Mouse (Mus musculus) limb, embryonic 12.5 days (tissue): ENCODE results near the gene Ddc. TPM values are rescaled to one million over a fixed set of nuclear protein-coding genes. Genes with fewer than 3 reads are reported as not detected.

Source experiments
- ATAC-seq: fragments of 200-750 bp; cut with Nextera tagmentation; 2 replicates; pipeline ENCODE4 v1.8.0; 2017; ENCODE audit warnings: low read depth, moderate TSS enrichment; ENCODE audit not compliant: insufficient number of reproducible peaks, insufficient read depth, low FRiP score, low TSS enrichment
- H3K27ac ChIP-seq: fragments of 300-500 bp; sonication (generic); 2 replicates; pipeline ENCODE4 v1.5.1; 2016; ENCODE audit warnings: mild to moderate bottlenecking, moderate library complexity
- H3K27me3 ChIP-seq: fragments of 300-500 bp; sonication (generic); 2 replicates; pipeline ENCODE4 v1.6.1; 2016; ENCODE audit warnings: mild to moderate bottlenecking, moderate library complexity
- H3K36me3 ChIP-seq: fragments of 300-500 bp; sonication (generic); 2 replicates; pipeline ENCODE4 v1.6.1; 2016; ENCODE audit warnings: mild to moderate bottlenecking, moderate library complexity
- H3K4me1 ChIP-seq: fragments of 300-500 bp; sonication (generic); replicated peaks from 2 replicates; pipeline ENCODE4 v1.6.1; 2016
- H3K4me2 ChIP-seq: fragments of 300-500 bp; sonication (generic); 2 replicates; pipeline ENCODE4 v1.6.1; 2016; ENCODE audit warnings: mild to moderate bottlenecking, moderate library complexity
- H3K4me3 ChIP-seq: fragments of 300-500 bp; sonication (generic); replicated peaks from 2 replicates; pipeline ENCODE4 v1.5.1; 2016; ENCODE audit warnings: mild to moderate bottlenecking
- H3K9ac ChIP-seq: fragments of 300-500 bp; sonication (generic); replicated peaks from 2 replicates; pipeline ENCODE4 v1.6.1; 2016; ENCODE audit warnings: mild to moderate bottlenecking, moderate library complexity
- H3K9me3 ChIP-seq: fragments of 300-500 bp; sonication (generic); 2 replicates; pipeline ENCODE4 v1.6.1; 2016; ENCODE audit warnings: mild to moderate bottlenecking, moderate library complexity
- WGBS: fragments of 180-500 bp; shearing (Covaris S2); methylation state at CpG from one replicate; pipeline ENCODE4 v1.1.7; 2016; 5-methylcytosine and 5-hydroxymethylcytosine counted together
- polyA plus RNA-seq: library from polyadenylated mRNA; unstranded; fragments of >200 nt; fragmentation: Nextera tagmentation; extraction: Ambion mirVana; gene quantifications from 2 replicates; pipeline ENCODE4 v1.2.1, GENCODE M21; 2016

Gene Ddc
- polyA plus RNA-seq, 1 experiment from 2014 or later: 13.0 TPM

GRCm38 (mm10) chr11:11904995-11905394 lies 7.1 kb upstream of the Ddc start:
- Histone ChIP-seq H3K9ac (no peak overlapping the region), H3K27me3 (no peaks in the 10 kb centered on the region), H3K4me3 (no peak overlapping the region), H3K36me3 (no peaks in the 10 kb centered on the region), H3K9me3 (no peaks in the 10 kb centered on the region), H3K4me2 (no peak overlapping the region), H3K27ac (no peak overlapping the region), H3K4me1 (0 out of 2 replicates have a peak, but pooled peaks cover 6% of the 10 kb centered on the region)
- WGBS: 75% methylated on average over 5 of the region's 5 CpGs
- ATAC-seq: no peak

GRCm38 (mm10) chr11:11901509-11901908 lies 3.6 kb upstream of the Ddc start:
- WGBS: 60% methylated on average over 5 of the region's 5 CpGs
- ATAC-seq: no peak
- no peak overlapping the region for H3K4me3 ChIP-seq
- no peaks in the 10 kb centered on the region for H3K36me3 ChIP-seq
- H3K9me3 ChIP-seq: no peaks in the 10 kb centered on the region
- no peak overlapping the region for H3K4me2 ChIP-seq
- no peak overlapping the region for H3K9ac ChIP-seq
- no peak overlapping the region for H3K27ac ChIP-seq
- no peaks in the 10 kb centered on the region for H3K27me3 ChIP-seq
- H3K4me1 ChIP-seq: no peaks in the 10 kb centered on the region

GRCm38 (mm10) chr11:11898496-11898895 lies 552 bp upstream of the Ddc start:
- Histone ChIP-seq H3K9me3 (no peaks in the 10 kb centered on the region), H3K27me3 (no peaks in the 10 kb centered on the region), H3K4me3 (no peak overlapping the region), H3K9ac (no peak overlapping the region), H3K36me3 (no peaks in the 10 kb centered on the region), H3K27ac (no peak overlapping the region), H3K4me2 (no peak overlapping the region), H3K4me1 (no peaks in the 10 kb centered on the region)
- 80% methylated on average over 3 of the region's 3 CpGs for WGBS
- no peak for ATAC-seq

GRCm38 (mm10) chr11:11895479-11895878 lies 2.5 kb downstream of the Ddc start:
- 89% methylated on average over 2 of the region's 2 CpGs for WGBS

GRCm38 (mm10) chr11:11893769-11894168 lies 4.2 kb downstream of the Ddc start:
- H3K4me2 ChIP-seq: no peak overlapping the region
- H3K9me3 ChIP-seq: no peaks in the 10 kb centered on the region
- no peak for ATAC-seq
- no peaks in the 10 kb centered on the region for H3K36me3 ChIP-seq
- no peak overlapping the region for H3K4me3 ChIP-seq
- no peak overlapping the region for H3K9ac ChIP-seq
- H3K27me3 ChIP-seq: no peaks in the 10 kb centered on the region
- 82% methylated on average over 1 of the region's 1 CpGs for WGBS
- 0 out of 2 replicates have a peak overlapping the region, but pooled peaks have one; percentile 4 for H3K27ac ChIP-seq
- H3K4me1 ChIP-seq: no peaks in the 10 kb centered on the region; the same call in 1 of the 2 replicates

More at GRCm38 (mm10) chr11:11895479-11895878, 2.5 kb downstream of the Ddc start:
- no peaks in the 10 kb centered on the region; the same call in 1 of the 2 replicates for H3K4me1 ChIP-seq
- no peak for ATAC-seq
- H3K36me3 ChIP-seq: no peaks in the 10 kb centered on the region
- no peaks in the 10 kb centered on the region for H3K27me3 ChIP-seq
- no peaks in the 10 kb centered on the region for H3K9me3 ChIP-seq
- H3K4me2 ChIP-seq: no peak overlapping the region
- H3K4me3 ChIP-seq: no peak overlapping the region
- H3K9ac ChIP-seq: no peak overlapping the region
- no peak overlapping the region for H3K27ac ChIP-seq

- no peak for ATAC-seq
- 52% methylated on average over 10 of the region's 10 CpGs for WGBS
- Histone ChIP-seq H3K36me3 (no peaks in the 10 kb centered on the region), H3K27me3 (no peaks in the 10 kb centered on the region), H3K9me3 (no peaks in the 10 kb centered on the region), H3K9ac (no peak overlapping the region), H3K4me1 (no peaks in the 10 kb centered on the region; the same call in 1 of the 2 replicates), H3K4me3 (no peak overlapping the region), H3K27ac (no peak overlapping the region), H3K4me2 (no peak overlapping the region)
Observed at GRCm38 (mm10) chr11:11892993-11893602, 4.8 kb downstream of the Ddc start.

GRCm38 (mm10) chr11:11891832-11892231 lies 6.1 kb downstream of the Ddc start:
- Histone ChIP-seq H3K36me3 (no peaks in the 10 kb centered on the region), H3K9me3 (no peaks in the 10 kb centered on the region), H3K4me2 (no peak overlapping the region), H3K27ac (no peak overlapping the region), H3K9ac (no peak overlapping the region), H3K4me1 (peaks cover 4% of the 10 kb centered on the region; the same call in 1 of the 2 replicates), H3K27me3 (no peaks in the 10 kb centered on the region), H3K4me3 (no peak overlapping the region)
- ATAC-seq: no peak

- H3K4me2 ChIP-seq: no peak overlapping the region
- no peaks in the 10 kb centered on the region for H3K36me3 ChIP-seq
- H3K9ac ChIP-seq: no peak overlapping the region
- H3K4me1 ChIP-seq: peaks cover 19% of the 10 kb centered on the region; the same call in 1 of the 2 replicates
- no peaks in the 10 kb centered on the region for H3K9me3 ChIP-seq
- 78% methylated on average over 10 of the region's 10 CpGs for WGBS
- no peak for ATAC-seq
- no peak overlapping the region for H3K4me3 ChIP-seq
- H3K27ac ChIP-seq: no peak overlapping the region
- H3K27me3 ChIP-seq: no peaks in the 10 kb centered on the region
Observed at GRCm38 (mm10) chr11:11890139-11890741, 7.7 kb downstream of the Ddc start.

GRCm38 (mm10) chr11:11888727-11889126 lies 9.2 kb downstream of the Ddc start:
- Histone ChIP-seq H3K4me2 (no peak overlapping the region), H3K27ac (no peak overlapping the region), H3K9ac (no peak overlapping the region), H3K4me1 (peaks cover 28% of the 10 kb centered on the region), H3K4me3 (no peak overlapping the region), H3K27me3 (no peaks in the 10 kb centered on the region), H3K9me3 (no peaks in the 10 kb centered on the region), H3K36me3 (no peaks in the 10 kb centered on the region)
- ATAC-seq: no peak
- WGBS: 78% methylated on average over 3 of the region's 3 CpGs

GRCm38 (mm10) chr11:11888051-11888450 lies 9.9 kb downstream of the Ddc start:
- Histone ChIP-seq H3K27me3 (no peaks in the 10 kb centered on the region), H3K4me3 (no peak overlapping the region), H3K9ac (no peak overlapping the region), H3K27ac (no peak overlapping the region), H3K9me3 (no peaks in the 10 kb centered on the region), H3K36me3 (no peaks in the 10 kb centered on the region), H3K4me1 (peaks cover 28% of the 10 kb centered on the region), H3K4me2 (no peak overlapping the region)
- no peak for ATAC-seq
- 79% methylated on average over 3 of the region's 3 CpGs for WGBS

GRCm38 (mm10) chr11:11886403-11886998 lies 11.4 kb downstream of the Ddc start:
- Histone ChIP-seq H3K27me3 (no peaks in the 10 kb centered on the region), H3K36me3 (no peaks in the 10 kb centered on the region), H3K9me3 (no peaks in the 10 kb centered on the region), H3K9ac (no peak overlapping the region), H3K27ac (peak overlapping the region; percentile 64), H3K4me2 (no peak overlapping the region), H3K4me3 (no peak overlapping the region), H3K4me1 (peaks cover 28% of the 10 kb centered on the region)
- 61% methylated on average over 4 of the region's 4 CpGs for WGBS
- ATAC-seq: no peak
